8 mouse cellular contexts compared by ENCODE assay signal in the genomic region with DNA sequence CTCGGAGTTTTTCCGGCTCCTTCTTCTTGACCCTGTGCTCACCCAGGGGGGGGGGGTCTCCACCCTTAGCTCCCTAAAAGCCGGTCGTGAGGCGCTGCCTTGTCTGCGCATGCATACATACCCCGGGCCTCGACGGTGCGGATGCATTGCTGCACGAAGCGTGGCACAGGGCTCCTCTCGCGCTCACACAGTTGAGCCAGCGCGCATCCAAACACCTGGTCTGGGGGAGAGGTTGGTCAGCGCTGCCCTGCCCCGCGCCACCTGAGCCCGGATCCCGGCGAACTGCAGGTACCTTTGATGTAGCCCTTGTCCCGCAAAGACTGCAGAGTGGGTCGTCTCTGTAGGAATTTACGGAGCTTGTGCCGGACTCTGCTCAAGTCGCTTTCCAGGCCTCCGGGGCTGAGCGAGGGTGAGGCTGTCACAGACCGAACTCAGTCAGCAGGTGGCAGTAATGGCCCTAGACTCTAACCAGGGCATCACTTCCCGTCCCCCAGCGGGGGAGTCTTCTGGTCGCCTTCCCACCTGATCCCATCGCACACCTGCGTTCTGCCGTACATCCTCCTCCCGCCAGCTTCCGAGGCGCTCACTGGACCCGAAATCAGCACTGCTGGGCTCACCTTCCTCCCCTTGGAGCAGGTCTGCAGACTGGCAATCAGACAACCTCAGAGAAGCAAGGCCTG. TPM values are rescaled to one million over a fixed set of nuclear protein-coding genes. Genes with fewer than 3 reads are reported as not detected.
DNase-seq lines count a peak whose midpoint lies in the region; ATAC-seq lines count a peak whose summit lies in the region.

No protein-coding gene starts in this region.

- no peak for ATAC-seq in CD4-positive, CD25-positive, alpha-beta regulatory T cell, adult 4 months
- ATAC-seq in midbrain, embryonic 16.5 days, result peak; percentile 26; the same call in 1 of the 2 replicates

- peak overlapping the region; percentile 46 for H3K4me2 ChIP-seq in midbrain, embryonic 16.5 days (ENCODE audit: low read length)

- H3K9ac ChIP-seq in midbrain, embryonic 16.5 days (ENCODE audit: low read depth, low read length), result peak overlapping the region; percentile 44; the same call in 1 of the 2 replicates

- peaks cover 21% of the 10 kb centered on the region for H3K4me1 ChIP-seq in embryonic facial prominence, embryonic 10.5 days
- H3K4me1 ChIP-seq in midbrain, embryonic 16.5 days (ENCODE audit: control insufficient read depth, insufficient read depth, low read length), result no peaks in the 10 kb centered on the region; the same call in 1 of the 2 replicates

- H3K4me3 ChIP-seq in embryonic facial prominence, embryonic 10.5 days, result peak overlapping the region; percentile 45
- peak overlapping the region; percentile 22 for H3K4me3 ChIP-seq in midbrain, embryonic 16.5 days (ENCODE audit: low read depth, low read length)

- H3K27ac ChIP-seq in embryonic facial prominence, embryonic 10.5 days (replicated peaks), result no peak overlapping the region
- H3K27ac ChIP-seq in midbrain, embryonic 16.5 days (ENCODE audit: low read length), result no peak overlapping the region

- H3K36me3 ChIP-seq in embryonic facial prominence, embryonic 10.5 days (replicated peaks), result no peaks in the 10 kb centered on the region
- no peaks in the 10 kb centered on the region for H3K36me3 ChIP-seq in midbrain, embryonic 16.5 days (ENCODE audit: control insufficient read depth, insufficient read depth, low read length)

- WGBS in embryonic facial prominence, embryonic 10.5 days, result 15% methylated on average over 40 of the region's 40 CpGs
- WGBS in midbrain, embryonic 16.5 days, result 13% methylated on average over 40 of the region's 40 CpGs

- peak; percentile 47 for DNase-seq in CD4-positive, CD25-positive, alpha-beta regulatory T cell, adult 2 months (ENCODE audit: low read depth, low spot score)
- peak; percentile 86 for DNase-seq in ZHBTc4 (ENCODE audit: low read depth, low spot score)
- peak; percentile 74 for DNase-seq in embryonic facial prominence, embryonic 10.5 days (ENCODE audit: low spot score)
- peak; percentile 40 to 69 for DNase-seq in heart, postnatal 14 days
- DNase-seq in layer of hippocampus, postnatal 10 days (ENCODE audit: low spot score in 2 of 2), result peak; percentile 56 to 68
- no peak for DNase-seq in spleen, adult 12 weeks (ENCODE audit: low spot score)

- intact Hi-C loops in heart, postnatal 14 days (cut with DNase I), result loop anchor here (1.0 to 10.0 kb wide), 4 partner anchors 25 to 341 kb away; no protein-coding TSS in a partner anchor

- no peaks in the 10 kb centered on the region for H3K9me3 ChIP-seq in embryonic facial prominence, embryonic 10.5 days
- H3K9me3 ChIP-seq in midbrain, embryonic 16.5 days (replicated peaks; ENCODE audit: control insufficient read depth, low read length, poor library complexity, severe bottlenecking), result no peaks in the 10 kb centered on the region

- H3K27me3 ChIP-seq in embryonic facial prominence, embryonic 10.5 days (replicated peaks; ENCODE audit: low read depth, poor library complexity, severe bottlenecking), result peaks cover 51% of the 10 kb centered on the region
- H3K27me3 ChIP-seq in midbrain, embryonic 16.5 days (ENCODE audit: control insufficient read depth, insufficient read depth, low read depth, low read length), result peaks cover 19% of the 10 kb centered on the region

RNA-seq across cellular contexts. Expression of a gene that starts 29.6 kb away (rescaled TPM):
- polyA plus RNA-seq in CD4-positive, CD25-positive, alpha-beta regulatory T cell, adult 4 months (2017; shearing (Covaris generic)), result 10 to 100 TPM; 21.4 to 36.6 TPM
- 5.3 and 5.8 TPM in 2 replicates for polyA plus RNA-seq in embryonic facial prominence, embryonic 10.5 days (2016; fragmentation: Nextera tagmentation; extraction: Ambion mirVana)
- 10 to 100 TPM; 27.2 to 29.1 TPM for total RNA-seq in heart, postnatal 14 days (2021)
- 1 to 10 TPM; 8.7 to 9.3 TPM for total RNA-seq in layer of hippocampus, postnatal 10 days (2021)
- 3.8 and 4.4 TPM in 2 replicates for polyA plus RNA-seq in midbrain, embryonic 16.5 days (2015; fragmentation: Nextera tagmentation; extraction: Ambion mirVana)
